Mouse (Mus musculus) R1 (cell line): ENCODE results near the gene Gpr3.

ENCODE experiments used
- DNase-seq: peaks from one replicate; pipeline ENCODE4 v3.0.0-alpha.2; 2018; ENCODE audit warnings: low read depth, low spot score

Gpr3 gene

DNA sequence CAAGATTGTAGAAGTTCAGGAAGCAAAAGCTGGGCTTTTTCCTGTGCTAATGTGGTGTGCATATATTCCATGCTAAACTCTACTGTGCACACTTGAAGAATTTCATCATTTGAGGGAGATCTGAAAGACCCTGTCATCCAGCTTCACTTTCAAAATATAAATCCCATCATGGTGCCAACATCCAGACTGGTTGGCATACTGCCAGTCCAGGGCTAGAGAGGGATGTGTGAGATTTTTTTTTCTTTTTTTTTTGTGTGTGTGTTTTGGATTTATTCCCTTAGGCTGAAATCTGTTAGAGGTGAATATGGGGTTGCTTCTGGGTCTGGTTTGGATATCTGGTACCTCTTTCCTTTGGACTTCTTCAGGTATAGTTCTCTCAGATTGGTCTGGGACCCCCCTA is 41.7 kb downstream of the Gpr3 start:
- DNase-seq = no peak

DNA sequence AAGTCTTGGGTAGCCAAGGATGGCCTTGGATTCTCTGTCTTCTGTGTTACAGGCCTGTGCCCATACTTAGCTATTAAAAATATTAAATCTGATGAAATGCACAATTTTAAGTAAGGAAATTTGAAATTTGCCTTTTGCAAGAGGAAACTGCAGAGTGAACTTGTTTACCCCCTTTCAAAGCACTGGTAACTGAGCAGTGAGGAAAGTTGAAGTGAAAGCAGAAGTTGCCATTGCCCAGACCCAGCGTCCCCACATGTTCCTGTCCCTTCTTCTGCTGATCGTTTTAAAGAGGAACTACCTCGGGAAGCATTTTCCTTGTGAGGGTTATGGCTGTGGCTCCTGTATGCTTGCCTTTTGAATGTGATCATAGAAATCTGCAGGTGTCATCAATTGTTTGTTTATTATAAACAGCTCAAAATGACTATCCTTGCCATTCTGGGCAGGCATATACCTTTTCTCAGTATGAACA is 42.2 kb downstream of the Gpr3 start:
- DNase-seq = no peak

DNA sequence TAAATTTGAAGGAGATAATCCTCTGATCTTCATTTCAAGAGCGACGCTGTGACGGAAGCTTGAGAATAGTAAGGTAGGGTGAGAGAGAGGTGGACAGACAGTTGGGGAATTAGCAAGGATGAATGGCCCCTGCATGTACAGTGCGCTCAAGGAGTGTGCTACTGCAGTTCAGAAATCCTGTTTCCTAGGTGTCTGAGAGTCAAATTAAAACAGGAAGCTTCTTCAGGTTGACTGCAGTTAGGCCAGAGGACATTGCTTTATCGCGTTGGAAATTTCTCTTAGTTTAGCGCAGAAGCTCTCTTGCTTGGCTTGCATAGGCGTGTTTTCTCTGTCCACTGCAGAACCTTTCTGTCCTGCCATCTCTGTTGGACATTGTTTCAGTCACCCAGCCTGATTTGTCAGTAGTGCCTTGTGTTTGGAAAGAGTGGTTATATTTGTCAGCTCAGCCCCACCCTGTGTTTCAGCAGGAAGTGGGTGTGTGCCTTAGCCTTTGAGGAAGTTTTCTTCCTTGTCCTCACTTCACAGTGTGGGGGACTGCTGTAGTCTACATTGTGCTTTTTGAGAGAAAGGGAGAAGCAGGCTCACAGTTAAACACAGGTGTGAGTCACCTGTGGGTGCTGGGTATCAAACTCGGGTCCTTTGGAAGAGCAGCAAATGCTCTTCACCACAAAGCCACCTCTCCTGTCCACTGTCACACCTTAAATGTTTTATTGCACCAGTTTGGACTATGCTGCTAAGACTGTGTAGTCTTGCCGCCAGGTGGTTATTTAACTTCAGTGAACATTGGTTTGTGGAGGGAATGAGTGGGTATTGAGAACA is 42.9 kb downstream of the Gpr3 start:
- DNase-seq = peak; percentile 77

DNA sequence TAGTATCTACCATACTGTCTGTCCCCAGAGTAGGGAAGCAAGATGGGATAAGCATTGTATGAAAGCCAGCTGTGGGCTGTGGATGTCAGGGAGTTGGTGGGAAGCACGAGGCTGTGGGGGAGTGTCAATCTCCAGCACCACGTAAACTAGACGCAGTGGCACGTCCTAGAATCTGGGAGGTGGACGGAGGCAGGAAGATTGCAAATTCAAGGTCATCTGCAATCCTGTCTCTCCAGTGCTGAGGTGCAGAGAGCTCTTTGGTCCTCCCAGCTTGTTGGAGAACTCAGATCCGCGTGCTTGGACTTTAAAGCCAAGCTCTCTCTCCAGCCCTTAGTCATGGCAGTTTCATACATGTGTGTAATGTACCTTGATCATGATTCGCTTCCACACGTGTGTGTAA is 45.6 kb downstream of the Gpr3 start:
- DNase-seq = peak; percentile 57

DNA sequence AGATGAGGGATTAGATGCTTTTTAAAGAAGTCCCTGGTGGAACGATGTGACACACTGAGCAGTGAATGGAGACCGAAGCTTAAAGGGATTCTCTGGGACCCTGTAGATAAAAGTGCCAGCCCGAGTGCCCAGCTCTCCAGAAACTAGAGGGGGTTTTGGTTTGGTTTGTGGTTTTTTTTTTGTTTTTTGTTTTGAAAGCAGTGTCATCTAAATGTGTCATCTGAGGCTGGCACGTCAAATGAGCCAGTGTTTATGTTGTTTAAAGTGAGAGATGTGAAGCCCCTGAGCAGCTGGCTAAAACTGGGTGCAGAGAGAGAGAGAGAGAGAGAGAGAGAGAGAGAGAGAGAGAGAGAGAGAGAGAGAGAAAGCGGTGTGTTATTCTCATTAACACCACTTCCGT is 50.1 kb downstream of the Gpr3 start:
- DNase-seq = no peak

DNA sequence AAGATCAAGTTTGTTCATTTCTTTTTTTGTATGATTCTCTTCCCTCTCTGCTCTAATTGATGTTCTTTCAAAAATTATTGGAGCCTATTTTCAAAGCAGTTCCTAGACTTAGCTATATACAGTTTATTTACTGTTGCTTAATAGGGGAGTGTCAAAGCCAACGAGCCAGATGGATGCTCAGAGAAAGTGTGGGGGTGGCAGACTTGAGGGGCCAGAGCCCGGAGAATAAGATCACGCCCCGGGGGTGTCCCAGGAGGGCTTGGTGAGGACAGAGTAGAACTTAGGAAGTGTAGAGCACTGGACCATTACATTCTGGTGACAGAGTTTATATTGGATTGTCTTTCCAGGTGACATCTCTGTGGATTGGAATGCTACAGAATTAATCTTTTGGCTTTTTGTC is 51.5 kb downstream of the Gpr3 start:
- DNase-seq = no peak

DNA sequence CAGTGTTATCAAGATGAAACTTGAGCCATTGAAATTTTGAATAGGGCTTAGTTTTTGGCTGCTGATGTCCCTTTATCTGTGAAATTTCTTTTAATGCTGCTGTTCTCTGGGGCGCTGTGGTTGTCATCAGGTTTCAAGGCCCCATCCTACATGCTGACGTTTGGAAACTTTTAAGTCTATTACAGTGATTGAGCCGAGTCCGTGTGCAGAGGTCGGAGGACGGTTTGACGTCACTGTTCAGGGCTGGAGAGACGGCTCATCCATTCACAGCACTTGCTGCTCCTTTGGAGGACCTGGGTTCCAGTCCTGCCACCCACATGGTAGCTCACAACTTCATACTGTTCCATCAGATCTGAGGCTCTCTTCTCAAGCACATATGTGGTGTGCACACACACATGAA is 52.1 kb downstream of the Gpr3 start:
- no peak for DNase-seq

DNA sequence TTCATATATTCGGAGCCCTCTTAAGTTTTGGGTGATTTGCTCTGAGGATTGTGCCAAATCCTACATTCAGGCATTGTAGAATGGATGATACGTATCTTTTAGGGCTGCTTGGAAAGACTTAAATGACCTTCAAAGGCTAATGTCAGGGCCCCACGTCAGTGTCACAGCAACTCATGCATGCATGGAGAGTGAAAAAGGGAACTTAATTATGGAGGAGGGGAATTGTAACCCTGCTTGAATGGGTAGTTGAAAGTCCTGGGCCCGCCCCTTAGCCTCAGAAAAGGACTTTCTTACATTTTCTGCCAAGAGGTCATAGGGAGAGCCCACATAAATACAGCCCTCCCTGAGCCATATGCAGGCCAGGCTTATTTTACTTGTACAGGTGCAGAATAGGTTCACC is 52.7 kb downstream of the Gpr3 start:
- no peak for DNase-seq
